Mouse (Mus musculus): ENCODE results near the gene Hspg2. TPM values are rescaled to one million over a fixed set of nuclear protein-coding genes. Genes with fewer than 3 reads are reported as not detected.
A peak's percentile ranks its signal among the peaks of the same experiment; 100 is the strongest.
"Not testable (repeated sequence)": the region's sequence is repeated elsewhere in the genome, so short reads cannot be mapped to it uniquely, and the experiment has no call there.

Hspg2 gene
- polyA plus RNA-seq, 1 experiment from 2014 or later, result 56.3 TPM

DNA sequence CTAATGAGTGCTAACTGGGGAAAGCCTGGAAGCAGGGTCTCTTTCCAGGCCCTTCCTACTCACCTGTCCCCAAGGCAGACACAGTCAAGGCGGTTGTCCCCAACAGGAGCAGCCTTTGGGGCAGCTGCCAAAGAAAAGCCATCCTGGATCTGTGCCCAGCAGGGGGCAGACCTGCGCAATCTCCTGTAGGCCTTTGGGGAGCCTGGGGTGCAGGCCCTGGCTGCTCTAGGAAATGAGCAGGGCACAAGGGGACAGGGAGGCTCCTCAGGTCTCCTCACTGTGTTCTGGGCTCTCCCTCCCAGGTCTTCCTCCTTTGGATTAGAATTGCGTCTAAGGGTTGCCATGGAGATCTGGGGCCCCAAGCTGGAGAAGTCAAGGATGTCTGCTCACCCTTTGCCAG, 113.2 kb downstream of the Hspg2 start:
- WGBS, result 31% methylated on average over 3 of the region's 3 CpGs
- Histone ChIP-seq H3K4me2 (ENCODE audit: low read depth, low read length) (no peak overlapping the region), H3K27me3 (ENCODE audit: control insufficient read depth, insufficient read depth, low read length) (no peaks in the 10 kb centered on the region; the same call in 1 of the 2 replicates), H3K9ac (ENCODE audit: low read length) (no peak overlapping the region), H3K9me3 (replicated peaks; ENCODE audit: control insufficient read depth, low read length) (no peaks in the 10 kb centered on the region), H3K4me3 (ENCODE audit: low read length) (no peak overlapping the region), H3K27ac (ENCODE audit: low read length) (no peak overlapping the region), H3K4me1 (ENCODE audit: control insufficient read depth, insufficient read depth, low read length) (peaks cover 5% of the 10 kb centered on the region; the same call in 1 of the 2 replicates), H3K36me3 (ENCODE audit: control insufficient read depth, insufficient read depth) (no peaks in the 10 kb centered on the region)
- no peak for ATAC-seq (replicated peaks; ENCODE audit: extremely low read depth, insufficient read depth, low FRiP score)

DNA sequence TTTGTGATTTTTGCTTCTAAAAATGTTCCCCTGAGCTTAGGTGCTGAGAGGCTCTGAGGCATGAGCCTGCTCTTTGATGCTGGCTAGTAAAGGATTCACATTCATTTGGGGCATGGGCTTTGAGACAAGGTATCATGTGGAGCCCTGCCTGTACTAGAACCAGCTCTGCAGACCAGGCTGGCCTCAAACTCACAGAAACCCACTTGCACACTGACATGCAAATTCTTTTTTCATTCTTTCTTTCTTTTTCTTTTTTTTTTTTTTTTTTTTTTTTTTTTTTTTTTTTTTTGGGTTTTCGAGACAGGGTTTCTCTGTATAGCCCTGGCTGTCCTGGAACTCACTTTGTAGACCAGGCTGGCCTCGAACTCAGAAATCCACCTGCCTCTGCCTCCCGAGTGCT, 120.5 kb downstream of the Hspg2 start:
- not testable (repeated sequence) for H3K9me3 ChIP-seq (replicated peaks; ENCODE audit: control insufficient read depth, low read length); H3K4me3 ChIP-seq (ENCODE audit: low read length); H3K36me3 ChIP-seq (ENCODE audit: control insufficient read depth, insufficient read depth); H3K4me1 ChIP-seq (ENCODE audit: control insufficient read depth, insufficient read depth, low read length); H3K27ac ChIP-seq (ENCODE audit: low read length); ATAC-seq (replicated peaks; ENCODE audit: extremely low read depth, insufficient read depth, low FRiP score); H3K9ac ChIP-seq (ENCODE audit: low read length); H3K4me2 ChIP-seq (ENCODE audit: low read depth, low read length); H3K27me3 ChIP-seq (ENCODE audit: control insufficient read depth, insufficient read depth, low read length)
- 83% methylated on average over 2 of the region's 3 CpGs for WGBS

DNA sequence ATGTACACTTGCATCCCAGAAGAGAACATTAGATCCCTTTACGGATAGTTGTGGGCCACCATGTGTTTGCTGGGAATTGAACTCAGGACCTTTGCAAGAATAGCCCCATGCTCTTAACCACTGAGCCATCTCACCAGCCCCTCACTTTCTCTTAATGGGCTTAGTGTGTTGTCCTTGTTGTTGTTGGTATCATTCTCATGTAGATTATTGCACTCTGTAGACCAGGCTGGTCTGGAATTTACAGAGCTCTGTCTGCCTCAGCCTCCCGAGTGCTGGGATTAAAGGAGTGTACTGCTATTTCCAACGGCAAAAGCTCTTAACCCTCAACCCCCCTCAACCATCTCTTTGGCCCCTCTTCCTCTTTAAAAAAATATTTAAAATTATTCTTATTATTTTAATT, 121.0 kb downstream of the Hspg2 start:
- ATAC-seq (replicated peaks; ENCODE audit: extremely low read depth, insufficient read depth, low FRiP score), result no peak
- Histone ChIP-seq H3K4me1 (ENCODE audit: control insufficient read depth, insufficient read depth, low read length) (no peaks in the 10 kb centered on the region), H3K36me3 (ENCODE audit: control insufficient read depth, insufficient read depth) (no peaks in the 10 kb centered on the region), H3K9ac (ENCODE audit: low read length) (no peak overlapping the region), H3K4me2 (ENCODE audit: low read depth, low read length) (no peak overlapping the region), H3K9me3 (replicated peaks; ENCODE audit: control insufficient read depth, low read length) (no peaks in the 10 kb centered on the region), H3K4me3 (ENCODE audit: low read length) (no peak overlapping the region), H3K27ac (ENCODE audit: low read length) (no peak overlapping the region), H3K27me3 (ENCODE audit: control insufficient read depth, insufficient read depth, low read length) (no peaks in the 10 kb centered on the region)
- 78% methylated on average over 3 of the region's 3 CpGs for WGBS

DNA sequence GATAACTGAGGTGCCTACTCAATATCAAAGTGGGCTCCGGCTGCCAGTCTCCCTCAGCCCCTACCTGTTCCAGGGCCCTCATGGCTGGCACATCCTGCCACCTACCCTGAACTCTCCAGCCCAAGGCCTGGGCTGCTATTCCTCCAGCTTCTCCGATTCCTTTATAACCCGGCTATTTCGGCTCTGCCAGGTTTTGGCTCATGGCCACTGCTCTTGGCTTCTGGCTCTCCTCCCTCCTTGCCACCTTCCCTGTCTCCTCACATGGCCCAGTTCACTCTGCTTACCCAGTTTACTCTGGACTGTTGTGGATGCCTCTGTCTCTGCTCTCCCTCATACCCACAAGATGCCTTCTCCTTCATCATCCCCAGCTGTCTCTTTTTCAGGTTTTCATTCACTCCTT, 122.4 kb downstream of the Hspg2 start:
- Histone ChIP-seq H3K9me3 (replicated peaks; ENCODE audit: control insufficient read depth, low read length) (no peaks in the 10 kb centered on the region), H3K36me3 (ENCODE audit: control insufficient read depth, insufficient read depth) (no peaks in the 10 kb centered on the region), H3K4me3 (ENCODE audit: low read length) (no peak overlapping the region), H3K4me1 (ENCODE audit: control insufficient read depth, insufficient read depth, low read length) (peaks cover 11% of the 10 kb centered on the region), H3K27ac (ENCODE audit: low read length) (no peak overlapping the region), H3K27me3 (ENCODE audit: control insufficient read depth, insufficient read depth, low read length) (no peaks in the 10 kb centered on the region), H3K9ac (ENCODE audit: low read length) (no peak overlapping the region), H3K4me2 (ENCODE audit: low read depth, low read length) (no peak overlapping the region)
- WGBS, result 85% methylated on average over 4 of the region's 4 CpGs
- ATAC-seq (replicated peaks; ENCODE audit: extremely low read depth, insufficient read depth, low FRiP score), result no peak

DNA sequence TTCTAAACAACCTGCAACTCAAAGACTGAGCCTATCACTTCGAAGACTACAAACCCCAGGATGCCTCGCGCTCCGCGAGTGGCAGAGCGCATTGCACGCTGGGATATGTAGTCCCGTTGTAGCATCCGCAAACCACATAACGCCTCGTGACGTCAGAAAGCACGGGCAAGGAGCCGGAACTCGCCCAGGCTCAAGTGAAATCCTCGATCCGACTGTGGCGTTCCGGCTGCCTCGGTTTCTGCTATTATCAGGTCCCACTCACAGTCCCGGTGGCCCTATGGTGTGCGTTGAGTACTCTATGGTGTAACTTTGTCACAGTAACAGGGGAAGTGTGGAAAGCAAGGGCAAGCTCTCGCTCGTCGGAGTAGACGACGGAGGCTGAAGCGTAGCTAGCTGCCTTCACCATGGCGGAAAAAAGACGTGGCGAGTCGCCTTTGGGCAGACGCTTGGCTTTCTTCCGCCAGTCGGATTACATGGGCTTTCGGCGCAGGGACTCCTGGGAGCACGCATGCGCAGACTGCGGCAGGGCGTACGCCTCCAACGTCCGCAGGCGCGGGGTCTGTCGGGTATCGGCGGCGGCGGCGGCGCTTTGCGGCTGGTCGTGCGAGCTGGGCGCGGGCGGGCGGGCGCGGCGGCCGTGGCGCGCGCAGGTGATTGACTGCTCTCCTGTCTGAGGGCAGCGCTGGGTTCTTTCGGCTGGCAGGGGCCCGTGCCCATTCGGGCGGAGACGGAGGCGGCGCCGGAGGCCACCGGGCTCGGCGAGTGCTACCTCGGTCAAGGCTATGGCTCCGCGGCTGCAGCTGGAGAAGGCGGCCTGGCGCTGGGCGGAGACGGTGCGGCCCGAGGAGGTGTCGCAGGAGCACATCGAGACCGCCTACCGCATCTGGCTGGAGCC, 125.3 kb downstream of the Hspg2 start, which contains the start of gene Usp48:
Gene Usp48, plus strand, starts transcription at position 155 of the 895 bp plus-strand sequence.
- Histone ChIP-seq H3K27ac (ENCODE audit: low read length) (peak within 1 kb of the TSS; percentile 100), H3K36me3 (ENCODE audit: control insufficient read depth, insufficient read depth) (no peaks in the 10 kb centered on the region), H3K4me3 (ENCODE audit: low read length) (peak within 1 kb of the TSS; percentile 95), H3K4me1 (ENCODE audit: control insufficient read depth, insufficient read depth, low read length) (peaks cover 17% of the 10 kb centered on the region), H3K27me3 (ENCODE audit: control insufficient read depth, insufficient read depth, low read length) (no peaks in the 10 kb centered on the region), H3K9ac (ENCODE audit: low read length) (peak within 1 kb of the TSS; percentile 94), H3K9me3 (replicated peaks; ENCODE audit: control insufficient read depth, low read length) (no peaks in the 10 kb centered on the region), H3K4me2 (ENCODE audit: low read depth, low read length) (peak within 1 kb of the TSS; percentile 97)
- ATAC-seq (replicated peaks; ENCODE audit: extremely low read depth, insufficient read depth, low FRiP score), result peak; percentile 94
- under 1% methylated on average over 92 of the region's 92 CpGs for WGBS

DNA sequence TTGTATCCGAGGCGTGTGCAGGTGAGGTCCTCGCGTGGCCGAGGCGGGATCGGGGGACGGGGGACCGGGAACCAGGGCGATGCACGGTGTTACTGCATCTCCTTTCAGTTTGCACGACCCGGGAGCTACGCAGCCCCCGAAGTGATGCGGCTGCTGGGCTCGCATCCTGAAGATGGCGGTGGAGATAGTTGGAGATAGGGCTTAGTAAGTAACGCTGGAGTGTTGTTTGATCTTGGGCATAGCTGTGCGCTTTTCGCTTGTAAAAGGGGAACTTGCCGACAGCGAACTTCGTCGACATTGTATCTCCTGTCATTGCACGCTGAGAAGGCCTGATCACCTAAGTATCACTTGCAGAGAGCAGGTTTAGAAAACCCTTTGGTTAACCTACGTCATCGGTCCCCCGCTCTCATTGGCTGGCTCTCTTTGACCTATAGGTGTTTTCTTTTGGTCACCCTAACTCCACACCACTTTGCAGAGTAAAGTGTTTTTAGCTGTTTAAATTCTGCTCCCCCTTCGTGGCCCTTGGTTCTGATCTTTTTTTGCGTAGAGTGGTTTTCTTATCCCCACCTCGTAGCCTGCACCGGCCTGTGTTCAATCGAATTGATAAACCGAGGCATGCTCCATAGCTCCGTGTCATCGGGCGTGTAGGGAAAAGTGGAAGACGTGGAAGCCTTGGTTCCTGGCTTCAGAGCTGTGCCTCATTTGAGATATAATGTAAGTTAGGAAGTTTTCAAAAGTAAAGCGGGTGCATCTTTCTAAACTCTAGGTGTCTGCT, 126.1 kb downstream of the Hspg2 start:
- ATAC-seq (replicated peaks; ENCODE audit: extremely low read depth, insufficient read depth, low FRiP score), result no peak
- WGBS, result 2% methylated on average over 40 of the region's 40 CpGs

DNA sequence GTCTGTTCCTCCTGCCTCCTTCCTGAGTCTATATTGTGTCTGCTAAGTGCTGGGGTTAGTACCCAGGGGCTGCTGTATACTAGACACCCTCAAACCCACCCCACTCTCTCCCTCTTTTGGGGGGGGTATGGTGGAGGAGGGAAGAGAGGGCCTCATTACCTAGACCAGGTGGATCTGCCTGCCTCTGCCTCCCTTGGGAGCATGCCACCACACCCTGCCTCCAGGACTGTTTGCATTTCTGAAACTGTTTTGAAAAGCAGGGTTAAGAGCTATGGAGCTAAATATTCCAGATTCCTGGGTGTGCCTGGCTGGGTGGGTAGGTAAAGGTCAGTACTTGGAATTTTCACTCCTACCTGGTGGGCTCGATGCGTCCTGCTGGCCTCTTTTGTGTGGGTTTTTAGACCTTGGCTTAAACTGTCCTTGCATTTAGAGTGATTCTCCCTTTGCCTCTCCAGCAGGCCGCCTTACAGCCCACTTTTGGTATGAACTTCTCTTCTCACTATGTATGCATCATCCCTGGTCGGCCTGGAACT, 128.6 kb downstream of the Hspg2 start:
- H3K4me3 ChIP-seq (ENCODE audit: low read length), result no peak overlapping the region
- H3K4me2 ChIP-seq (ENCODE audit: low read depth, low read length), result no peak overlapping the region
- no peak for ATAC-seq (replicated peaks; ENCODE audit: extremely low read depth, insufficient read depth, low FRiP score)
- peaks cover 17% of the 10 kb centered on the region for H3K4me1 ChIP-seq (ENCODE audit: control insufficient read depth, insufficient read depth, low read length)
- no peaks in the 10 kb centered on the region for H3K36me3 ChIP-seq (ENCODE audit: control insufficient read depth, insufficient read depth)
- no peak overlapping the region for H3K9ac ChIP-seq (ENCODE audit: low read length)
- no peaks in the 10 kb centered on the region for H3K27me3 ChIP-seq (ENCODE audit: control insufficient read depth, insufficient read depth, low read length)
- H3K9me3 ChIP-seq (replicated peaks; ENCODE audit: control insufficient read depth, low read length), result no peaks in the 10 kb centered on the region
- WGBS, result 94% methylated on average over 4 of the region's 4 CpGs
- no peak overlapping the region for H3K27ac ChIP-seq (ENCODE audit: low read length)

More for the DNA sequence above, 126.1 kb downstream of the Hspg2 start:
- Histone ChIP-seq H3K4me3 (ENCODE audit: low read length) (peak overlapping the region; percentile 95), H3K4me1 (ENCODE audit: control insufficient read depth, insufficient read depth, low read length) (peaks cover 17% of the 10 kb centered on the region), H3K27me3 (ENCODE audit: control insufficient read depth, insufficient read depth, low read length) (no peaks in the 10 kb centered on the region), H3K4me2 (ENCODE audit: low read depth, low read length) (peak overlapping the region; percentile 97), H3K27ac (ENCODE audit: low read length) (peak overlapping the region; percentile 100), H3K9me3 (replicated peaks; ENCODE audit: control insufficient read depth, low read length) (no peaks in the 10 kb centered on the region), H3K36me3 (ENCODE audit: control insufficient read depth, insufficient read depth) (no peaks in the 10 kb centered on the region), H3K9ac (ENCODE audit: low read length) (peak overlapping the region; percentile 94)

DNA sequence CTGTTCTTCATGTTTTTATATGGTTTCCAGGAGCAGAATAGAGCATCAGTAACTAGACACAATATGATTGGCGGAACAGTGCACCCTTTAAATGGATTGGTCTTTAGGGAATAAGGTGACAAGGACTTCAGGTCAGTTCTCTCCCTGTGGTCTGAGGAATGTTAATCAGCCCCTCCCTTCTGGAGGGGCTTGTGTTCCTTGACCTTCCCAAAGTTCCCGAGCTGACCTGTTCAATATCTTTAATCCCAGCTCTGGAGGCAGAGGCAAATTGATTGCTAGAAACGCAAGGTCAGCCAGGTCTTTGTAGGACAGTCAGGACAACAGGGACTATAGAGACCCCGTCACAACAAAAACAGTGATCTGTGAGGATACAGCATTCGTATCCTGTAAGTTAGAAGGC, 130.0 kb downstream of the Hspg2 start:
- Histone ChIP-seq H3K4me1 (ENCODE audit: control insufficient read depth, insufficient read depth, low read length) (peaks cover 25% of the 10 kb centered on the region), H3K36me3 (ENCODE audit: control insufficient read depth, insufficient read depth) (no peaks in the 10 kb centered on the region), H3K9me3 (replicated peaks; ENCODE audit: control insufficient read depth, low read length) (no peaks in the 10 kb centered on the region), H3K9ac (ENCODE audit: low read length) (no peak overlapping the region), H3K27ac (ENCODE audit: low read length) (no peak overlapping the region), H3K27me3 (ENCODE audit: control insufficient read depth, insufficient read depth, low read length) (no peaks in the 10 kb centered on the region), H3K4me3 (ENCODE audit: low read length) (no peak overlapping the region), H3K4me2 (ENCODE audit: low read depth, low read length) (no peak overlapping the region)
- ATAC-seq (replicated peaks; ENCODE audit: extremely low read depth, insufficient read depth, low FRiP score), result no peak
- WGBS, result 89% methylated on average over 5 of the region's 5 CpGs

All from heart, embryonic 16.5 days (tissue).